In the genomic region with DNA sequence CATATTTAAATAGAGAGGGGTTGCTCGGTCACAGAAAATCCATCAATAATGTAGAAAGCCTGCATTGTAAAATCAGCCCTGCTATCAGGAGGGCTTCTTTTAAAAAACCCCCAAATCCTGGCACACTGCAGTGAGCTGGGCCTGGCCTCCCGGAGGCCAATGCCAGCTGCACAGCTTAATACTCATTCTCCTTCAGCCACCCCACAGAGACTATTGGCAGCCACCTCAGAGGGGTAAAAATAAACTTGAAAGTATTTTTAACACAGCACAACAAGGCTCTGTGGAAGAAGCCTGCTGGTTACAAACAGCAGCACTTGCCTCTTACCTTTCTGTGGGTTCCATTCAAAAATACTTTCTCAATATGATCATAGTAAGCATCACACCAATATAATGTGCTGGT, we compare ENCODE assay signal across 9 mouse cellular contexts.
DNase-seq lines count a peak whose midpoint lies in the region; ATAC-seq and TF ChIP-seq lines count a peak whose summit lies in the region.
"Had no signal": no experiment of that assay in that cellular context is flagged by ENCODE, and none has a peak within 500 bp of the region (broad histone marks: within the 10 kb centered on the region; RNA-seq: fewer than 3 reads in every experiment).

No protein-coding gene starts in this region.

- DNase-seq in heart, adult 11 months: peak; percentile 93
- DNase-seq in forebrain, embryonic 14.5 days (ENCODE audit: low spot score): peak; percentile 76
- peak; percentile 17 to 55 for DNase-seq in layer of hippocampus, adult 18-20 months (ENCODE audit: low spot score in 2 of 2)
- DNase-seq in adrenal gland, adult (ENCODE audit: inconsistent age in 2 of 2, low spot score in 1 of 2): no peak
- DNase-seq in urinary bladder, postnatal 25 days (ENCODE audit: low spot score): no peak
- no peak for DNase-seq in kidney, postnatal 10 days

- no peak for TF ChIP-seq POLR2A in olfactory bulb, adult 2 months (IDR thresholded peaks at IDR 0.05; ENCODE audit: insufficient read depth, low read depth, low read length)

- no peak for TF ChIP-seq CTCF in olfactory bulb, adult 2 months (IDR thresholded peaks at IDR 0.05; ENCODE audit: insufficient read depth, low read depth, low read length)

- H3K9me3 ChIP-seq in heart, embryonic 11.5 days (replicated peaks; ENCODE audit: control insufficient read depth, low read length): no peaks in the 10 kb centered on the region
- no peaks in the 10 kb centered on the region for H3K9me3 ChIP-seq in forebrain, embryonic 14.5 days (replicated peaks; ENCODE audit: control insufficient read depth, low read length)
- H3K9me3 ChIP-seq: limb, embryonic 15.5 days had no signal

- no peaks in the 10 kb centered on the region for H3K36me3 ChIP-seq in heart, embryonic 11.5 days (ENCODE audit: control insufficient read depth, insufficient read depth, low read length)
- no peaks in the 10 kb centered on the region for H3K36me3 ChIP-seq in forebrain, embryonic 14.5 days (ENCODE audit: control insufficient read depth, insufficient read depth, low read length)
- H3K36me3 ChIP-seq: limb, embryonic 15.5 days had no signal

- no peak overlapping the region for H3K27ac ChIP-seq in heart, embryonic 11.5 days (ENCODE audit: low read depth, low read length)
- 0 out of 2 replicates have a peak overlapping the region, but pooled peaks have one; percentile 28 for H3K27ac ChIP-seq in forebrain, embryonic 14.5 days (ENCODE audit: low read depth, low read length)
- peak overlapping the region; percentile 71 for H3K27ac ChIP-seq in olfactory bulb, adult 2 months (ENCODE audit: insufficient read depth, low read depth, low read length)
- H3K27ac ChIP-seq: limb, embryonic 15.5 days had no signal

- H3K4me3 ChIP-seq in heart, embryonic 11.5 days (ENCODE audit: low read depth, low read length): no peak overlapping the region
- no peak overlapping the region for H3K4me3 ChIP-seq in forebrain, embryonic 14.5 days (ENCODE audit: low read depth, low read length)
- no peak overlapping the region for H3K4me3 ChIP-seq in olfactory bulb, adult 2 months (ENCODE audit: insufficient read depth, low read depth, low read length)
- H3K4me3 ChIP-seq: limb, embryonic 15.5 days had no signal

- H3K9ac ChIP-seq in heart, embryonic 11.5 days (ENCODE audit: low read depth, low read length): no peak overlapping the region
- H3K9ac ChIP-seq in forebrain, embryonic 14.5 days (ENCODE audit: low read length): no peak overlapping the region
- H3K9ac ChIP-seq: limb, embryonic 15.5 days had no signal

- no peaks in the 10 kb centered on the region for H3K4me1 ChIP-seq in heart, embryonic 11.5 days (ENCODE audit: control insufficient read depth, insufficient read depth, low read length)
- H3K4me1 ChIP-seq in forebrain, embryonic 14.5 days (ENCODE audit: control insufficient read depth, insufficient read depth, low read length): peaks cover 16% of the 10 kb centered on the region
- H3K4me1 ChIP-seq in olfactory bulb, adult 2 months (ENCODE audit: control insufficient read depth, insufficient read depth, low read length): peaks cover 3% of the 10 kb centered on the region
- H3K4me1 ChIP-seq: limb, embryonic 15.5 days had no signal

- no peak overlapping the region for H3K4me2 ChIP-seq in heart, embryonic 11.5 days
- no peak overlapping the region for H3K4me2 ChIP-seq in forebrain, embryonic 14.5 days (ENCODE audit: low read length)
- H3K4me2 ChIP-seq: limb, embryonic 15.5 days had no signal

- ATAC-seq in heart, embryonic 11.5 days (replicated peaks; ENCODE audit: insufficient number of reproducible peaks, low FRiP score, low TSS enrichment): no peak
- ATAC-seq in forebrain, embryonic 14.5 days: peak; percentile 81

- H3K27me3 ChIP-seq in heart, embryonic 11.5 days (ENCODE audit: control insufficient read depth, insufficient read depth, low read length): no peaks in the 10 kb centered on the region
- H3K27me3 ChIP-seq in forebrain, embryonic 14.5 days (replicated peaks; ENCODE audit: control insufficient read depth, insufficient read depth, low read length): no peaks in the 10 kb centered on the region
- H3K27me3 ChIP-seq: limb, embryonic 15.5 days had no signal

- 45% methylated on average over 2 of the region's 2 CpGs for WGBS in heart, embryonic 11.5 days (ENCODE audit: insufficient replicate concordance)
- WGBS in forebrain, embryonic 14.5 days: 4% methylated on average over 2 of the region's 2 CpGs
- 18% methylated on average over 2 of the region's 2 CpGs for WGBS in olfactory bulb, adult 2 months

Comparison
In these comparisons a context has a peak if more than half of its experiments do, and no peak if none do; other contexts are left out.
1. DNase-seq: peak in heart, adult 11 months (single experiment), forebrain, embryonic 14.5 days (single experiment) and layer of hippocampus, adult 18-20 months (2 of 2); none in adrenal gland, adult (0 of 2), urinary bladder, postnatal 25 days (single experiment) and kidney, postnatal 10 days (single experiment).